Mouse (Mus musculus): Measurements from ENCODE around the gene Sowaha. TPM values are rescaled to one million over a fixed set of nuclear protein-coding genes. Genes with fewer than 3 reads are reported as not detected.
A peak's percentile ranks its signal among the peaks of the same experiment; 100 is the strongest.

The Sowaha gene
- polyA plus RNA-seq, 1 experiment from 2014 or later = 0.17 TPM

DNA sequence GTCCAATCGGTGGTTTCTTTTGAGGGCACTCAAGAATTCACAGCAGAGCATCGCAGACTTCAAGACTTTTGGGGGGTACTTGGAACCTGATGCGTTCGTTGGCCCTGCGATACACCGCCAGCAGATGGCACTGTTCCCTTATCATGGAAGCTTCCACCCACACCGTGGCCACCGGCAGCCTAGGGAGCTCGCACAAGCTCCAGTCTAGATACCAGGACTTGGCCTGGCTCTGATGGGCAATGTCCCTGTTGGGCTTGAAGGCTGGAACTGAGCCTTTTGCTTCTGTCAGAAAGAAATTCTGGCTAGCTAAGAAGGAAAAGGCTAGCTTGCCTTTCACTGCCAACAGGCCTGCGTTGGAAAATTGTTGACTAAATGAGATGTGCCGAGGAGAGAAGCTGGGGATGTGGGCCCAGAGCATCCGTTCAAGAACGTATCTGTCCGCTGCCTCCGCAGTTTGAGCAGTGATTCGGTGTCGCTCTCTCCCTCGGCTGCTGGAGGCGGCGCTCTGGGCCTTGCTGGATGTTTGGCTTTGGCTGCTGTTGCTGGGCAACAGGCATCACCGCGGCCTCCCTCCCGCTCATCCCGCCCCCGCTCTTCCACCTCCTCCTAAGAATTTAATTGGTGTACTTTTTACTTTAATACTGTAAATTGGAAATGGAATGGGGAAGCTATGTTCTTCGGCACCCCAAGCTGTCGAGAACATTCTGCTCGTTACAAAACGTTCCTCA is 9.9 kb downstream of the Sowaha start, which contains the start of gene Gm9837:
Gene Gm9837 (minus strand): TSS at position 512 of the 728 bp plus-strand sequence.
- Histone ChIP-seq H3K27me3 (ENCODE audit: control insufficient read depth, insufficient read depth, low read length) (peaks cover 25% of the 10 kb centered on the region), H3K36me3 (ENCODE audit: control insufficient read depth, insufficient read depth, low read length) (no peaks in the 10 kb centered on the region), H3K4me2 (ENCODE audit: low read depth) (peak within 1 kb of the TSS; percentile 36), H3K9me3 (ENCODE audit: control insufficient read depth, low read length) (no peaks in the 10 kb centered on the region), H3K9ac (ENCODE audit: low read length) (peak within 1 kb of the TSS; percentile 5; the same call in 1 of the 2 replicates), H3K4me1 (ENCODE audit: control insufficient read depth, insufficient read depth, low read length) (peaks cover 13% of the 10 kb centered on the region), H3K4me3 (ENCODE audit: low read depth, low read length) (0 out of 2 replicates have a peak within 1 kb of the TSS, but pooled peaks have one; percentile 10), H3K27ac (ENCODE audit: low read depth, low read length) (no peak within 1 kb of the TSS)
- ATAC-seq (ENCODE audit: insufficient read depth, low FRiP score, low TSS enrichment) = peak; percentile 71; the same call in 1 of the 2 replicates
- 2% methylated on average over 29 of the region's 29 CpGs for WGBS
- DNase-seq (ENCODE audit: low spot score) = peak; percentile 91

DNA sequence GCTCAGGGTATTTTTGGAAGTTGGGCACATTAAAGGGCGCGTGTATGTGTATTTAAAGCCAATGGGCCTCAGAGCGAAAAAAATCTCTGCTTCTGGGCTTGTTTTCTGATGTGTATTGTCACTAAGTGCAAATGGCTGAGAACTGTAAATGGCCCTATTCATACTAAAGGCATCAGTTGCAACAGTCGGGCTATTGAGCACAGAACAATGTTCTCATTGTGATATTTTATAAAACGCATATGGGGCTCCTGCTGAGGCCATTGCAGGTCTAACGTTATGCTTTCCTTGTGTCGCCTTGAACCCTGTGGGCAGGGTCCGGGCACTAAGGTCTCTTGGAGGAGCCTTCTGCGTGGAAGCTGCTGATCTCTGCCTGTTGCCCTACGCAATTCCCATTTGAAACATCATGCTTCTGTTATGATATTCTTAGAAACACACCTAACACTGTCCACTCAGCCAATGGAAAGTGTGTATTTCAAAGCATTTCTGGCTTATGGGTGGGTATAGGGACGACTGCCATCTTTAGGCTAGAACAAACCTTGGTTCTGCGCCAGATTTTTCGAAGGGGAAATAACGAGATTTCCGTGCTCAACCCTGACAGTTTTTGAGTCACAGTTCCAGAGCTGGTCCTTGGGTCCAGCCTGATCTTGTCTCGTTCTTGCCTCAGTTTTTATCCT is 10.6 kb downstream of the Sowaha start:
- no peak overlapping the region for H3K4me3 ChIP-seq (ENCODE audit: low read depth, low read length)
- ATAC-seq (ENCODE audit: insufficient read depth, low FRiP score, low TSS enrichment) (0 out of 2 replicates have a peak, but pooled peaks have one; percentile 10), DNase-seq (ENCODE audit: low spot score) (no peak)
- no peak overlapping the region for H3K9ac ChIP-seq (ENCODE audit: low read length)
- H3K27me3 ChIP-seq (ENCODE audit: control insufficient read depth, insufficient read depth, low read length) = peaks cover 31% of the 10 kb centered on the region
- peak overlapping the region; percentile 36; the same call in 1 of the 2 replicates for H3K4me2 ChIP-seq (ENCODE audit: low read depth)
- H3K36me3 ChIP-seq (ENCODE audit: control insufficient read depth, insufficient read depth, low read length) = no peaks in the 10 kb centered on the region
- peaks cover 13% of the 10 kb centered on the region for H3K4me1 ChIP-seq (ENCODE audit: control insufficient read depth, insufficient read depth, low read length)
- WGBS = 39% methylated on average over 16 of the region's 16 CpGs
- no peak overlapping the region for H3K27ac ChIP-seq (ENCODE audit: low read depth, low read length)
- H3K9me3 ChIP-seq (ENCODE audit: control insufficient read depth, low read length) = no peaks in the 10 kb centered on the region; the same call in 1 of the 2 replicates

DNA sequence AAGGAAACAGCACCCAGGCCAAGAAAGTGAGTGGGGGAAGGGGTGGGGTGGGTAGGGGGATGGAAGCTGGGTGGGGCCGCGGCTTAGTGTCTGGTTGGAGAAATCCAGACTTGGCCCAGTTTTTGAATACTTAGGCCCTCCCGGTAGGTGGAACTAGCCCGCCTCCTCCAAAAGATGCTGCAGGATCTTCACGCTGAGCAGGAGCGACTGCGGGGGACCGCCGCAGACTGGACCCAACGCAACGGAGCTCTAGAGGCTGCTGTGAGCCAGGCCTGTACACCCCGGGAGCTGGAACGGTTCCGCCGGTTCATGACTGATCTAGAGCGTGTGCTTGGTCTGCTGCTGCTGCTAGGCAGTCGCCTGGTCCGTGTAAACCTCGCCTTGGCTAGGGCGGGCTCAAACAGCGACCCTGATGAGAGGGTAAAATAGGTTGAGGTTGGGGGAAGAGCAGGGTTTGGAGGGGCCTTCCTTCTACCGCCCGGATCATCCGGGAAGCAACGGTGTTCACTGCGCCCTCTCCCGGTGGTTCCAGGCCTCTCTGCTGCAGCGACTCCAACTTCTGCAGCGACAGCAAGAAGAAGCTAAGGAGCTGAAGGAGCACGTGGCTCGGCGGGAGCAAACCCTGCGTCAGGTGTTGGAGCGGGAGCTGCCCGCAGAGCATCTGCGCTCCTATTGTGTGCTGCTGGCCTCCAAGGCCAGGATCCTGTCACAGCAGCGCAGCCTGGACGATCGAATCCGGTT is 13.7 kb downstream of the Sowaha start:
- 4% methylated on average over 40 of the region's 40 CpGs for WGBS
- peak overlapping the region; percentile 26 for H3K4me3 ChIP-seq (ENCODE audit: low read depth, low read length)
- H3K4me2 ChIP-seq (ENCODE audit: low read depth) = peak overlapping the region; percentile 44
- H3K4me1 ChIP-seq (ENCODE audit: control insufficient read depth, insufficient read depth, low read length) = peaks cover 13% of the 10 kb centered on the region
- no peak for ATAC-seq (ENCODE audit: insufficient read depth, low FRiP score, low TSS enrichment)
- H3K9me3 ChIP-seq (ENCODE audit: control insufficient read depth, low read length) = no peaks in the 10 kb centered on the region; the same call in 1 of the 2 replicates
- peak; percentile 85 for DNase-seq (ENCODE audit: low spot score)
- peak overlapping the region; percentile 47 for H3K9ac ChIP-seq (ENCODE audit: low read length)
- H3K27me3 ChIP-seq (ENCODE audit: control insufficient read depth, insufficient read depth, low read length) = peaks cover 54% of the 10 kb centered on the region
- H3K36me3 ChIP-seq (ENCODE audit: control insufficient read depth, insufficient read depth, low read length) = no peaks in the 10 kb centered on the region
- H3K27ac ChIP-seq (ENCODE audit: low read depth, low read length) = no peak overlapping the region

DNA sequence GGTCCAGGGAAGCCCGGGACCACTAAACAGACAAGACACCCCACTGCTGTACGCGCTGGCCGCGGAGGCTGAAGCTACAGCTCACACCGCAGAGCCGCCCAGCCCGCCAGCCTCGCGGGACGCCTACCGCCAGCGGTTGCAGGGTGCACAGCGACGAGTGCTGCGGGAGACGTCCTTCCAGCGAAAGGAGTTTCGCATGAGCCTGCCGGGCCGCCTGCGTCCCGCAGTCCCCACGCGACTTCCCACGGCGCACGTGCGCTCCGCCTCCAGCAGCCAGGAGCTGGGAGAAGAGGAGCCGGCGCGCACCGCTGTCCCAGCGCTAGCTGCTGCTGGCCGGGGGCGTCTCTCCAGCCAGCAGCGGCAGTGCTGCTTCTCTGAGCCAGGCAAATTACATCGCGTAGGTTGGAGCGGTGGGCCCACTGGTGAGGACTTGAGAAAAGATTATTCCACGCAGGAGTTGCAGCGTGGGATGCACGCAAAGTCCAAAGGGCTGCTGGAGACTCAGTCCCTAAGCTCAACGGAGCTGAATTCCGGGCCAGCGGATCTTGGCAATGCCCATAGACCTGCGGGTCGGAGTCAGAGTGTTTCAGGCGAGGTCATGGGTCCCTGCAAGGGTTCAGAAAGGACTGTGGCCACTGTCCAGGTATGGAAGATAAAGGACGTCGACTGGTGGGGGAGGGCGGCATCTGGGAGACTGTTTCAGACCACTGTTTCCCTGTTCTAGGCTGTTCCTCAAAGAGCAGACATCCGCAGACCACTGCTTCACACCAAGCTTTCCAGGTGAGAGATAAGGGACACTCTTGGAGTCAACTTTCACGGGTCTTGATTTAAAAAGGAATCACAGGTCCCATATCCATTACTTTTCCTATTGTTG is 16.3 kb downstream of the Sowaha start:
- DNase-seq (ENCODE audit: low spot score) (peak; percentile 53), ATAC-seq (ENCODE audit: insufficient read depth, low FRiP score, low TSS enrichment) (no peak)
- Histone ChIP-seq H3K9me3 (ENCODE audit: control insufficient read depth, low read length) (no peaks in the 10 kb centered on the region; the same call in 1 of the 2 replicates), H3K4me2 (ENCODE audit: low read depth) (peak overlapping the region; percentile 54), H3K36me3 (ENCODE audit: control insufficient read depth, insufficient read depth, low read length) (no peaks in the 10 kb centered on the region), H3K9ac (ENCODE audit: low read length) (0 out of 2 replicates have a peak overlapping the region, but pooled peaks have one; percentile 3), H3K4me1 (ENCODE audit: control insufficient read depth, insufficient read depth, low read length) (peaks cover 5% of the 10 kb centered on the region), H3K27ac (ENCODE audit: low read depth, low read length) (no peak overlapping the region), H3K4me3 (ENCODE audit: low read depth, low read length) (peak overlapping the region; percentile 34), H3K27me3 (ENCODE audit: control insufficient read depth, insufficient read depth, low read length) (peaks cover 52% of the 10 kb centered on the region)
- WGBS = 7% methylated on average over 55 of the region's 55 CpGs

DNA sequence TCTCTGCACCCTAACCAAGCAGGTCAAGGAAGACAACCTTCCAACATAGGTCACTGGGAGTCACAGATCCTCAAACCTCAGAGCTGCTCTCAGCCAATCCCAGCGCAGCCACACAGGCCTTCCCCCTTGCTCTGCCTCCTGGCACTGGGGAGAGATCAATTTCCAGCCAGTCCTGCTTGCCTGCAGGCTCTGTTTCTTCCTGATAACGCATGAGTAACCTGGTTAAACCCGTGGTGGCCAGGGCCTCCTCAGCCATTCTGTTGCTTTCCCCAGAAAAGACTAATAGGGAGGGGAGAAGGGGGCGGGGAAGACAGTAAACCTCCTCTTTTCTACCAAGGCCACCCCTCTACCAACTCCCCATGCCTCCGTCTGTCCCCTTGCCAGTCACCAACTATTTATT is 18.3 kb downstream of the Sowaha start:
- Histone ChIP-seq H3K9ac (ENCODE audit: low read length) (no peak overlapping the region), H3K27me3 (ENCODE audit: control insufficient read depth, insufficient read depth, low read length) (peaks cover 64% of the 10 kb centered on the region), H3K9me3 (ENCODE audit: control insufficient read depth, low read length) (no peaks in the 10 kb centered on the region; the same call in 1 of the 2 replicates), H3K27ac (ENCODE audit: low read depth, low read length) (no peak overlapping the region), H3K4me1 (ENCODE audit: control insufficient read depth, insufficient read depth, low read length) (peaks cover 2% of the 10 kb centered on the region; the same call in 1 of the 2 replicates), H3K4me2 (ENCODE audit: low read depth) (no peak overlapping the region), H3K4me3 (ENCODE audit: low read depth, low read length) (no peak overlapping the region), H3K36me3 (ENCODE audit: control insufficient read depth, insufficient read depth, low read length) (no peaks in the 10 kb centered on the region)
- WGBS = 22% methylated on average over 5 of the region's 5 CpGs
- ATAC-seq (ENCODE audit: insufficient read depth, low FRiP score, low TSS enrichment) (no peak), DNase-seq (ENCODE audit: low spot score) (no peak)

DNA sequence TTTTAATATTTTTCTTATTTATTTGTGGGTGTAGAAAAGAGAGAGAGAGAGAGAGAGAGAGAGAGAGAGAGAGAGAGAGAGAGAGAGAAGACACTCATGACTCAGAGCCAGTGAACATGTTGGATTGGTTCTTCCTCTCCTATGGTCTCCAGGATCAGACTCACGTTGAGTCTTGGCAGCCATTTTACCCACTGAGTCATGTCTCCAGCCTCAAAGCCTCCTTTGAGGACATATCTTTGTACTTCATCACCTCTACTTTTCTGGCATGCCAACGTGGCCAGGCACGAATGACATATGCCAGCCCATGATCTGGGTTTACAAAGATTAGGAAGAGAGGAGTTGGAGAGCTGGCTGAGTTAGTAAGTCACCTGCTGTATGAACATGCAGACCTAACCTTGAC is 19.9 kb downstream of the Sowaha start:
- Histone ChIP-seq H3K4me2 (ENCODE audit: low read depth) (no peak overlapping the region), H3K4me1 (ENCODE audit: control insufficient read depth, insufficient read depth, low read length) (no peaks in the 10 kb centered on the region), H3K27me3 (ENCODE audit: control insufficient read depth, insufficient read depth, low read length) (peaks cover 55% of the 10 kb centered on the region), H3K9me3 (ENCODE audit: control insufficient read depth, low read length) (no peaks in the 10 kb centered on the region; the same call in 1 of the 2 replicates), H3K36me3 (ENCODE audit: control insufficient read depth, insufficient read depth, low read length) (no peaks in the 10 kb centered on the region), H3K4me3 (ENCODE audit: low read depth, low read length) (no peak overlapping the region), H3K27ac (ENCODE audit: low read depth, low read length) (no peak overlapping the region), H3K9ac (ENCODE audit: low read length) (no peak overlapping the region)
- no peak for ATAC-seq (ENCODE audit: insufficient read depth, low FRiP score, low TSS enrichment)
- DNase-seq (ENCODE audit: low spot score) = no peak
- whole genome bisulfite sequencing = 86% methylated on average over 3 of the region's 3 CpGs

DNA sequence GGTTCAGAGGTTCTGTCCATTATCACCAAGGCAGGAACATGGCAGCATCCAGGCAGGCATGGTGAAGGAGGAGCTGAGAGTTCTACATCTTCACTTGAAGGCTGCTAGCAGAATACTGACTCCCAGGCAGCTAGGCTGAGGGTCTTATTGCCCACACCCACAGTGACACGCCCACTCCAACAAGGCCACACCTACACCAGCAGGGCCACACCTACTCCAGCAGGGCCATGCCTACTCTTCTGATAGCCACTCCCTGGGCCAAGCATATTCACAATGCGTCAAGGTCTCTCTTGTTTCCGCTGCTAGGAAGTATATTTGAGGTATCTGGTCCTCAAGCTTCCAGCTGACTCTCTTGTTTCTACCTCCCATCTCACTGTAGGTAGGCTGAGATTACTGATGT is 21.1 kb downstream of the Sowaha start:
- Histone ChIP-seq H3K36me3 (ENCODE audit: control insufficient read depth, insufficient read depth, low read length) (no peaks in the 10 kb centered on the region), H3K9ac (ENCODE audit: low read length) (no peak overlapping the region), H3K4me3 (ENCODE audit: low read depth, low read length) (no peak overlapping the region), H3K4me1 (ENCODE audit: control insufficient read depth, insufficient read depth, low read length) (no peaks in the 10 kb centered on the region), H3K27ac (ENCODE audit: low read depth, low read length) (no peak overlapping the region), H3K27me3 (ENCODE audit: control insufficient read depth, insufficient read depth, low read length) (peaks cover 45% of the 10 kb centered on the region), H3K4me2 (ENCODE audit: low read depth) (no peak overlapping the region), H3K9me3 (ENCODE audit: control insufficient read depth, low read length) (no peaks in the 10 kb centered on the region)
- DNase-seq (ENCODE audit: low spot score) (no peak), ATAC-seq (ENCODE audit: insufficient read depth, low FRiP score, low TSS enrichment) (no peak)
- 71% methylated on average over 3 of the region's 3 CpGs for WGBS

All from neural tube, embryonic 11.5 days (tissue).